Mouse (Mus musculus) heart, postnatal 0 days (tissue): ENCODE data around the gene Mmp28. TPM values are rescaled to one million over a fixed set of nuclear protein-coding genes. Genes with fewer than 3 reads are reported as not detected.

Source experiments
- ATAC-seq: fragments of 200-750 bp; cut with Nextera tagmentation; 2 replicates; pipeline ENCODE4 v1.8.0; 2017; ENCODE audit warnings: low read depth, moderate number of reproducible peaks, moderate library complexity; ENCODE audit not compliant: insufficient read depth
- DNase-seq: peaks from one replicate; pipeline ENCODE4 v3.0.0-alpha.2; 2016; ENCODE audit warnings: low spot score
- H3K27ac ChIP-seq: fragments of 300-500 bp; sonication (generic); 2 replicates; pipeline ENCODE4 v1.5.1; 2014; ENCODE audit warnings: low read depth, mild to moderate bottlenecking
- H3K27me3 ChIP-seq: fragments of 300-500 bp; sonication (generic); 2 replicates; pipeline ENCODE4 v1.6.1; 2014; ENCODE audit warnings: low read length, mixed read lengths; ENCODE audit not compliant: control insufficient read depth, insufficient read depth
- H3K36me3 ChIP-seq: fragments of 300-500 bp; sonication (generic); replicated peaks from 2 replicates; pipeline ENCODE4 v1.6.1; 2014; ENCODE audit warnings: low read length, mixed read lengths; ENCODE audit not compliant: control insufficient read depth, insufficient read depth
- H3K4me1 ChIP-seq: fragments of 300-500 bp; sonication (generic); 2 replicates; pipeline ENCODE4 v1.6.1; 2014; ENCODE audit warnings: antibody characterized with exemption; ENCODE audit not compliant: control insufficient read depth, insufficient read depth
- H3K4me2 ChIP-seq: fragments of 300-500 bp; sonication (generic); 2 replicates; pipeline ENCODE4 v1.6.1; 2014; ENCODE audit warnings: low read depth, mild to moderate bottlenecking, low read length, moderate library complexity
- H3K4me3 ChIP-seq: fragments of 300-500 bp; sonication (generic); 2 replicates; pipeline ENCODE4 v1.5.1; 2014; ENCODE audit warnings: low read depth, low read length
- H3K9ac ChIP-seq: fragments of 300-500 bp; sonication (generic); replicated peaks from 2 replicates; pipeline ENCODE4 v1.6.1; 2014; ENCODE audit warnings: low read depth, low read length, mixed read lengths
- H3K9me3 ChIP-seq: fragments of 300-500 bp; sonication (generic); replicated peaks from 2 replicates; pipeline ENCODE4 v1.6.1; 2016; ENCODE audit warnings: low read length; ENCODE audit not compliant: control insufficient read depth
- CTCF ChIP-seq: IDR thresholded peaks from 2 replicates; pipeline ENCODE4 v1.5.1; 2016; ENCODE audit warnings: antibody characterized with exemption, control low read depth, low read depth
- EP300 ChIP-seq: IDR thresholded peaks from 2 replicates; pipeline ENCODE4 v1.6.1; 2016; ENCODE audit warnings: antibody characterized with exemption, low read depth
- WGBS: fragments of 180-500 bp; shearing (Covaris S2); extraction: QIAGEN DNeasy Blood & Tissue Kit; methylation state at CpG from one replicate; pipeline ENCODE4 v1.1.7; 2014; 5-methylcytosine and 5-hydroxymethylcytosine counted together
- polyA plus RNA-seq: library from polyadenylated mRNA; unstranded; fragments of >200 nt; fragmentation: Nextera tagmentation; extraction: Ambion mirVana; gene quantifications from 2 replicates; pipeline ENCODE4 v1.2.1, GENCODE M21; 2015
- total RNA-seq: library from RNA; depleted of rRNA; stranded (reverse); fragments of >200 nt; gene quantifications from 2 replicates; pipeline ENCODE4 v1.2.3, GENCODE M21; 2014; ENCODE audit warnings: low replicate concordance

Gene Mmp28
- total and polyA plus RNA-seq, 2 experiments from 2014 or later = 3.7 to 24.7 TPM

GRCm38 (mm10) chr11:83454548-83454947, 8.3 kb downstream of the Mmp28 start:
- peak overlapping the region; percentile 4; the same call in 1 of the 2 replicates for H3K9ac ChIP-seq
- ATAC-seq = peak; percentile 67
- no peak overlapping the region for H3K4me3 ChIP-seq
- peak; percentile 46 for DNase-seq
- WGBS = 6% methylated on average over 4 of the region's 4 CpGs
- H3K4me2 ChIP-seq = peak overlapping the region; percentile 38; the same call in 1 of the 2 replicates
- H3K27ac ChIP-seq = peak overlapping the region; percentile 36
- peaks cover 28% of the 10 kb centered on the region for H3K4me1 ChIP-seq
- no peaks in the 10 kb centered on the region for H3K36me3 ChIP-seq
- TF ChIP-seq EP300 = no peak
- no peak for TF ChIP-seq CTCF
- H3K27me3 ChIP-seq = no peaks in the 10 kb centered on the region
- H3K9me3 ChIP-seq = no peaks in the 10 kb centered on the region

GRCm38 (mm10) chr11:83451281-83451680, 11.6 kb downstream of the Mmp28 start:
- TF ChIP-seq EP300 (no peak), CTCF (no peak)
- peaks cover 57% of the 10 kb centered on the region for H3K4me1 ChIP-seq

DNA sequence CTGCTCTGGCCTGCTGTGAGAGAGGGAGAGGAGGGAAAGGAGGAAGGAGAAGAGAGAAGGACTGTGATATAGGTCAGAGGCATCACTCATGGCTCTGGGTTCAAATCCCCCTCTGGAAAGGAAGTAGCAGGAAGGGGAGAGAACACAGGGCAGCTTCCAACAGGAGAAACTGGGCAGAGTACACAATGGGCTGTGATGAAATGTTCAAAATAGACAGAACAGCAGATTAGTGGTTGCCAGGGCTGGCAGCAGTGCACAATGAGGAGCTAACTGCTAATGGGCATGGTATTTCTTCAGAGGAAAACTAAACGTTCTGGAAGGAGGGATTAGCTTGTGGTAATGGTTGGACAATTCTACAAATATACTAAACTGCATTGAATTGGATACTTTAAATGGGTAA, 12.3 kb downstream of the Mmp28 start:
- Histone ChIP-seq H3K9me3 (no peaks in the 10 kb centered on the region), H3K27ac (no peak overlapping the region), H3K4me3 (no peak overlapping the region), H3K9ac (no peak overlapping the region), H3K27me3 (peaks cover under 1% of the 10 kb centered on the region; the same call in 1 of the 2 replicates), H3K4me1 (peaks cover 50% of the 10 kb centered on the region), H3K4me2 (no peak overlapping the region), H3K36me3 (no peaks in the 10 kb centered on the region)
- ATAC-seq (no peak), DNase-seq (no peak)
- TF ChIP-seq EP300 (no peak), CTCF (no peak)
- WGBS = 29% methylated on average over 1 of the region's 1 CpGs

More at GRCm38 (mm10) chr11:83451281-83451680, 11.6 kb downstream of the Mmp28 start:
- Histone ChIP-seq H3K4me3 (no peak overlapping the region), H3K36me3 (no peaks in the 10 kb centered on the region), H3K9ac (no peak overlapping the region), H3K27ac (no peak overlapping the region), H3K9me3 (no peaks in the 10 kb centered on the region), H3K27me3 (no peaks in the 10 kb centered on the region), H3K4me2 (no peak overlapping the region)
- ATAC-seq = no peak
- peak; percentile 3 for DNase-seq
- WGBS = 91% methylated on average over 10 of the region's 10 CpGs

DNA sequence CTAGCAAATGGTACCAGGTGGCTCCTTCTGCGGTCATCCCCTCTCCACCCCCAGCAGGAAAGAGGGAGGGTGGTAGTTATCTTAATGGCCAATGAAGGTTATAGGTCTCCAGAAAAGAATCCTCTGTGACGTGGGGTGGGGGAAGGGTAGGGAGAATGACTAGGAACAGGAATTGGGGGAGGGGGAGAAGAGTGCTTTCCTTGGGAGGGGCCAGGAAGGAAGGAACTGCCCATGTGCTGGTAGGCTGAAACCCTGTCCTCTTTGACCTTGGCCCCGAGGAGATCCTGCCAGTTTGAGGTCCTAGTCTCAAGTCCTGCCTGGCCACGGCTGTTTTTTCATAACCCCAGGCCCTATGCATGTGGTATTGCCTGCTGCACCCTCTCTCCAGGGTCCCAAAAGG, 13.6 kb downstream of the Mmp28 start:
- H3K36me3 ChIP-seq = no peaks in the 10 kb centered on the region
- TF ChIP-seq CTCF (no peak), EP300 (no peak)
- DNase-seq (no peak), ATAC-seq (peak; percentile 3; the same call in 1 of the 2 replicates)
- no peaks in the 10 kb centered on the region for H3K9me3 ChIP-seq
- H3K4me3 ChIP-seq = no peak overlapping the region
- H3K9ac ChIP-seq = no peak overlapping the region
- peak overlapping the region; percentile 43 for H3K27ac ChIP-seq
- H3K4me1 ChIP-seq = peaks cover 38% of the 10 kb centered on the region
- peaks cover 13% of the 10 kb centered on the region for H3K27me3 ChIP-seq
- 44% methylated on average over 4 of the region's 4 CpGs for WGBS
- H3K4me2 ChIP-seq = no peak overlapping the region

GRCm38 (mm10) chr11:83448927-83449236, 14.0 kb downstream of the Mmp28 start:
- H3K9ac ChIP-seq = no peak overlapping the region

More at GRCm38 (mm10) chr11:83448927-83449236, 14.0 kb downstream of the Mmp28 start:
- Histone ChIP-seq H3K36me3 (no peaks in the 10 kb centered on the region), H3K9me3 (no peaks in the 10 kb centered on the region), H3K4me3 (no peak overlapping the region), H3K27me3 (peaks cover 17% of the 10 kb centered on the region), H3K4me2 (no peak overlapping the region), H3K27ac (peak overlapping the region; percentile 43), H3K4me1 (peaks cover 34% of the 10 kb centered on the region)
- TF ChIP-seq EP300 = no peak
- TF ChIP-seq CTCF = no peak
- ATAC-seq (peak; percentile 40), DNase-seq (no peak)
